Mouse (Mus musculus): ENCODE measurements around the gene Rprm.

Gene Rprm

DNA sequence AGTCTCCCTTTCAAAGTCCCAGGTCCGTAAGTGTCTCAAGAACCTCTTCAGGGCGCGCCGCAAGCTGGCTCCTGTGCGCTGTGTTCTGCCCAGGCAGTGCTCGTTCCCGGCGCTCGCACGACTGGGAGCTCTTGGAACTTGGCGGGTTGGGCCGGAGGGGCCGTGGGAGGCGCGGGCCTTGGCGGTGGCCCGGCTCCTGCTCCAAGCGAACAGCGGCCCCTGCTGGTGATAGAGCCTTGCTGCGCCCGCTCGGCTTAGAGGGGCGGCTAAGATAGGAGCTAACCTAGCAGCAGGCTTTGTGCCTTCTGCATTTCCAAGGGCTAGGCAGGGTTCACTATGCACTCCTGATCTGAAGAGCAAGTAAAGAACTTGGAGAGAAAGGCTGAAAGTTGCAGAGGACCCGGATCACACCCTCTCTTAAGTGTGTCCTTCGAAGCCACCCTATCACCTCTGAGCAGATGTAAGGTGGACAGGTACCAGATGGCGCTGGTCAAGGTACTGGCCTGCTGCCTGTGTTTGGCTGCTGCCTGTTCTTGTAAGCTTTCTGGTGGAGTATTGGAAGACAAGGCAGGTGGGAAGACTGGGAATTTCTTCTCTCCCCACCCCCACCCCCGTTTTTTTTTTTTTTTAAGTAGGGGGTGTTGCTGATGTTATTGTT is at the start of gene Rprm:
Gene Rprm, minus strand, starts transcription at position 123 of the 658 bp plus-strand sequence.
- in situ Hi-C loops (cut with MboI, MseI) = loop anchor here (25.0 kb wide), 1 partner anchor 748 kb away; no protein-coding TSS in a partner anchor

DNA sequence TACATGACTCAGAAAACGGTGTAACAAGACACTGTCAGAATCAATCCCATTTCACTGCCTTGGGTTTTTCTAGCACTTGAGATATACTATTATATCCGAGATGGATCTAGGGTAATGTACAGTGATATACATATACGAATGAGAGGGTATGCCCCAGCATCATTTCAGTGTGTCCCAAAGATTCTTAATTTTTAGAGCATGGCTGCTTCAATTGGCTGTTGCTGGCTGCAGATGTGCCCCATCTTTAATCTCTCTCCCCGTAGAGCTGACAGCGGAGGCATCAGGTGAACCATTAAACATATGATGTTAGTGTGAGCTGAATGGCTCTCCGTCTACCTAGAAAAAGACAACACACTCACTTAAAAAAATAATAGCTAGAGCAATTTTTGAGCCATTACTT is 34.0 kb upstream of the Rprm start:
- in situ Hi-C loops (cut with MboI, MseI) = no loop called here

DNA sequence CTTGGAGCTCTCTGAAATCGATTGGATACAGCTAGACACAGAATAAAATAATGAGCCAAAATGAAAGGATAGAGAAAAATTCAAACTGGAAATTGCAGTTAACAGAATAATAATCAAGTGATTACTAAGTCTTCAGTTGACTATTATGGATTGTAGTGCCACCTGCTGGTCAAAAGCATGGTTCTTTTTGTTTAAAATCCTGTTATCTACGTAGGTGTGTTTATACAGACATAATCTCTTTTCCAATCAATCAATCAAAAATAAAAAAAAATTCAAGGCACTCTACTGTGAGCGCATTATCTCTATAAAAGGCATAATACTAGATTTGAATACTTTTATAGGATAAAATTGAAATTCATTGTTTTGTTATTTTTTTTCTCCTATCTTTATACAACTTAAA is 33.5 kb upstream of the Rprm start:
- in situ Hi-C loops (cut with MboI, MseI) = no loop called here

DNA sequence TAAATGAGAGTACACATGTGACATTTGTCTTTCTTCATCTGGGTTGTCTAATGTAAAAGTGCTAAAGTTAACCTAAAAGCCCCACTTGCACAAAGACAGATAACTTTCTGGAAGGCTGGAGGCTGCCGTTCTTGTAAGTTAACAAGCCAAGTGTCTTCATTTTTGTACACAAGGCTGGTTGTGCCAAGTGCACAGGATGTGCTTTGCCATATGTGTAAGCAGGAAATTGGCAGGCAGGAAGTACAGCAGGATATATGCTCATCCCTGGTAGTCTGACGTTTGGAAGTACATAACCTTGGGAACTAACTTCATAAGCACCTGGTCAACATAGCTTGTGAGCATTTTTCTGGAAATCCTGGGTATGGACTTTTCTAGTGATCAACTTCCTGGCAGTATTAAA is 25.9 kb upstream of the Rprm start:
- in situ Hi-C loops (cut with MboI, MseI) = no loop called here

DNA sequence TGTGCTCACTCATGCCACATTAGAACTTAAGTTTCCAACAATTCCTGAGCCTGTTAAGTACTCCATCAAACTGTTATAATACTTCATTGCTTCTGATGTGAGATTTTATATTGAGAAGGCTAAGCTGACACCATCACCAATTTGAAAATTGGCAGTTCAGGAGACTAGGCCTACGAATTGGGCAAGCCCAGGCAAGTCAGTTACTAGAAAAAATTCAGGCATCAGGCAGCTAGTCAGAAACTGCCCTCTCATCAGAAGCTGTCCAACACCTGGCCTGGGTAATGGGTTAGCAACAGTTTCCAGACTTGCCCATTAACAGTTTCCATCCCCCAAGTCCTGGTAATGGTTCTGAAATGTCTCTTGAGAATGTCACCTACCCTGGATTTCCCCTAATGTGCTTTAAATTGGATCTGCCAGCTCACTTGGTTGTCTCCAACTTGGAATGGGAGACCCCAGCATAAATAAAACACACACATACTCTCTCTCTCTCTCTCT is 20.9 kb upstream of the Rprm start:
- in situ Hi-C loops (cut with MboI, MseI) = no loop called here

DNA sequence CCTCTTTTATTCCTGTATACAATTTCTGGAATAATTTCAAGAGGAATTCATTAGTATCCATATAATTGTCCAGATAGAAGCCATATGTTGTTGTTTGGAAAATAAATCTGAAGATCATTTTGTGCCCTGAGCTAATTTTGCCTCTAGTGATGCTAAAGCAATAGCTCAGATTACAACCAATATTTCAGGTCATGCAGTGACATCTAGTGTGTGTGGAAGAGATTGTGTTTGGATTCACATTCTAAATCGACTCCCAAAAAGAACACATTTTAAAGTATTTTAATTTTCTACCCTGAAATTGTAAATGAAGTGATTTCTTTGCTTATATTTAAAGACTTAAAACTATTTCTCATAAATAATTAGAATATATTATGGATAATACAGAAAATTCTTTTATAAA is 14.6 kb upstream of the Rprm start:
- in situ Hi-C loops (cut with MboI, MseI) = loop anchor here (25.0 kb wide), 1 partner anchor 763 kb away; no protein-coding TSS in a partner anchor

DNA sequence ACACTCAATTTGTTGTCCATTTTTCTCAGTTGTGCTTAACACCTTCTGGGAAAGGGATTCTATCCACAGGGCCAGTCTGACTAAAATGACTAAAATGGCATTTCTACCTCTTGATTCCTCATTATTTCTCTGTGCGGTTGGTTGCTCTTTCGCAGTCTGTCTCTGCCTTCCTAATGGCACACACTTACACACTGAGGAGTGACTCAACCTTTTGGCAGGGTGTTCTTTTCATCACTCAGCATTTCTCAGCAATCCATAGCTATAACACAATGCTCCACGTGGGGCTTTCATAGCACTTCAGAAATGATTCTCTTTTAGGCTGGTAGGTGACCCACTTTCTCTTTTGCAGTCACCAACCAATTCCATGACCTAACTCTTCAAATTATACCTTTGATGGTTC is 7.3 kb upstream of the Rprm start:
- in situ Hi-C loops (cut with MboI, MseI) = loop anchor here (25.0 kb wide), 1 partner anchor 755 kb away; no protein-coding TSS in a partner anchor

DNA sequence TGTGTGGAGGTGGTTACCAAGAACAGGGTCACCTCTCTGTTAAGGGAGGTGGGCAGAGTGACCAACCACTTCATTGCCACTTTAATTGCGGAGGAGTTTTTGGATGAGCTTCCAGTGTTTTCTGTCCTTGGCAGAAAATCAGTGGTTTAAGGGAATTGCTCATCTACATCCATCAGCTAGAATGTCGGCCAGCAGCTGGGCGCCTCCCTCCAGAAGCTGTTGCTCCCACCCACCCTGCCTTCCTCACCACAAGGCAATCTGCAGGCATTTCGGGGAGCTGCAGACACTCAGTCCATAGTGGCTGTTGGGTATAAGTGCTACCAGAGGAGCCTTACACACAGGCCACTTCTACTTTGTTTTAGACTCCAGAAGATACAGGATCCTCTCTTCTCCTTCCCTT is 902 bp upstream of the Rprm start:
- in situ Hi-C loops (cut with MboI, MseI) = loop anchor here (25.0 kb wide), 1 partner anchor 749 kb away; no protein-coding TSS in a partner anchor

DNA sequence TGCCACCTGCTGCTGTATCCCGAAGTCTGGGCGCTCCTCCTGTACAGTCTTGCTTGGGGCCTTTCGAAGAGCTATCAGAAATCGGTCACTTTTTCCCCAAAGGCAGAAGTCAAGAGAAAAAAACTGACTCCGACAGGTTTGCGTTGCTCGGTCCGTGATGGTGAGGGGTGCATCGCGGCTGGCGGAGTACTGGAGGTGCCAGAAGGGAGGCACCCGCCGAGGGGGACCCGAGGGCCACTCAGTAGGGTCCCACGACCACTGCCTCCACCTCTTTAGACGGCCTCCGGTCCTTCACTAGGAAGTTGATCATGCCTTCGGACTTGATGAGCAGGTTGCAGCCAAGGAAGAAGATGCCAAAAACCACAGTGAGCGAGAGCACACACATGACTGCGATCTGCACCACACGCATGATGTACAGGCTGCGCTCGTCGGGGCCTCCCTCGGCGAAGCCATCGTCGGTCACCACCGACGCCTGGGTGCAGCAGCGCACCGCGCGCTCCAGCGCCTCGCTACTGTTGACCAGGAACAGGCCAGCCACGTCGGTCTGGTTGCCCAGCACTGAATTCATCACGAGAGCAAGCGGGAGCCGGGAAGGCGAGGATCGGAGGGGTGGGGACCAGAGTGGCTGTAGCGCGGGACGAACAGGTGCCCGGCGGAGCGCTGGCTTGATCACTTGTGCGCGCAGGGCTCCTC is 469 bp downstream of the Rprm start:
- in situ Hi-C loops (cut with MboI, MseI) = loop anchor here (25.0 kb wide), 1 partner anchor 748 kb away; no protein-coding TSS in a partner anchor

DNA sequence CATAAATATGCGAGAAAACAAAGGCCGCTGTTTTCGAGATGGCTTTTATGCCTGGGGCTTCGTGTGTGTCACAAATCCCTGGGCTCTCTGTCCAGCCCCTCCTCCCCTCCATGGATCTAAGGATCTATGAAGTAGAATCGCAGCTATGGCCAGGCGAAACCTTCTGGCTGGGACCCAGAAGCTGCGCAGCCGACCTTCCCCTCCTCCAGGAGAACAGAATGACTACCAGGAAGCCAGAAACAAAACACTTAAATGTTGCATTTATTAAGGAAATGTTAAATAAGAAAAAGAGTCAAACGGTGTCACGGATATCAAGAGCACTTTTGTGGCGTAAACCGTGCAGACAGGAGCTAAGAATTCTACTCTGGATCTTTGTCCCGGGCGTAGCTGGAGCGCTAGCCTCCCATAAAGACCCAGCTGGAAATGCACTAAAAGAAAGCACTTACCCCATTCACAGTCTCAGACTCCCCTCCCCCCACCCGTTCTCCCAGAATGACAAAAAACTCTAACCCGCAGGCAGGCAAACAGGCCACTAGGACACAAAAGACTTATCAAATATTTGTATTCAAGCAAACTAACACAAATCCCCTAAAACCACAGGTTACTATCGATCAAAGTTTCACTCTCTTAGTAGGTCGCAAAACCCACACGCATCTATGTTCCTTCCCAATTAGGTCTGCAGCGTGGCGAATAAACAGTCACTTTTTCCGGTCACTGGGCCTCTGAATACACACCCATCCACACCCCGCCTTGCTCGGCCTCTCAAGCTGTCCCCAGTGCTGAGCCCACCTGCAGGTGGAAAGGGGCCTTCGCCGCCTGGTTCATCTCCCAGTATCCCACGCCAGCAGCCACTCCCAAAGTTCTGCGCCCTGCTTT is 1.3 kb downstream of the Rprm start:
- in situ Hi-C loops (cut with MboI, MseI) = loop anchor here (25.0 kb wide), 1 partner anchor 747 kb away; no protein-coding TSS in a partner anchor

DNA sequence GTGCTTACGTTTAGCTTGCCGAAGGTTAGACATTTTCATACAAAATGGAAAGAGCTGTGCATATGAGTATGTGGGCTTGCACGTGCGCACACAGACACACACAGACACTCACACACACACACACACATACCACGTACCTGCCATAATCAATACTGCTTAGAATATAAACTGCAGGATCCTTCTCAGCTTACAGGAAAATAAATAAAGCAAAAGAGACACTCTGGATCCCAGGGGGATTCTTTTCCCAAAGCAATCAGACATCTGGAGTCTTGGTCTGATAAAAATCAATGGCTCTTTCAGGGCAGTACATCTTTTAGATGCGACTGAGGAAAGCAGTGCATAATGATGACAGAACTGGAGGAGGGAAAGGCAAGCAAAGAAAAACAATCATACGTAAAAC is 6.4 kb downstream of the Rprm start:
- in situ Hi-C loops (cut with MboI, MseI) = loop anchor here (25.0 kb wide), 1 partner anchor 742 kb away; no protein-coding TSS in a partner anchor

DNA sequence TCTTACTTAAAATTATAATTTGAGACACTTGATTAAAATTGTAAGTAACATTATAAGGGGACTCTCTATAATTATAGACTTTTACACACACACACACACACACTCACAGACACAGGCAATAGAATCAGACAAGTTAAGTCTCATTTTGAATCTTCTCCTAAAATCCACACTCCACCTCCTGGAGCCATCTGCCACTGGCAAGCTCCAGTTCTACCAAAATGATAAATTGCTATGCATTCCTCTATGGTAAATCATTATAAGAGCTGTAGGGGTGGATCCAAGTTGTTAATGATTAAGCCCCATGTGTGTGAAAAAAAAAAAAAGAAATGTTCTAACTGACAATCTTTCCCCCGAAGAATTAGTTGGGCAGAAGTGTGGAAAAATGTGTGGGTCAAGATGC is 13.8 kb downstream of the Rprm start:
- in situ Hi-C loops (cut with MboI, MseI) = no loop called here

DNA sequence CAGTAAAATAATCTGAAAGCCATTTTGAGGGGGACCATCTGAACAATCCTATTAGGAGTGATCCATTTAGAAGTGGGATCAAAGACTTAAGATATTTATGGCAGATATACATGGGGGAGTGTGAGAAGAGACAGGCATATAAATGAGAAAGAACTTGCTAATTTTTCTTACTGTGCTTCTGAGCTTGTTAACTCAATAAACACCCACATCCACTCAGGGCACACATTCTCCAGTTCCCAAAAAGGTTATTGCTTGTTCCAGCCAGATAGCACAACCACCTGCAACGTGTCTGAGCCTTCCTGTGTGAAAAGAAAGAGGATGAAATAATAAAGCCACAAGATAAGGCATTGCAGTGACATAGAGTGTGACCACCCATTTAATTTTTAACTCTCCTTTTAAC is 22.9 kb downstream of the Rprm start:
- in situ Hi-C loops (cut with MboI, MseI) = no loop called here

DNA sequence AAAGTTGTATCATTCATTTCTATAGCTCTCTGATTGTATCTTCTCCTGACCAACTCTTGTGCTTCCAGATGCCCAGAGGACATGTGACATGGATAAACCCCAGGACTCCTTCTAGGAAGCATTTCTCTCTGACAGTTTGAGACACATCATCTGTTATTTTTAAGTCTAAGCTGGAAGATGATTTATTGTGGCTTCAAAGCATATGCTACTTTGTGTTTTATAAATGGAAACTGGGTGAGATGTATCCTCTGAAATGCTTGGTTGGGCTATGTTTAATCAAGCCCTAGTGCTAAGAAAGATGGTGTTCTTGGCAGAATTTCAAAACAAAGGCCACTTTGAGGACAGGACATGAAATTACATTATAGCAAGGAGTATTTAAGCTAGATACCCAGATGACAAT is 24.3 kb downstream of the Rprm start:
- in situ Hi-C loops (cut with MboI, MseI) = no loop called here

All from T-helper 2 cell (primary cell).